Mouse (Mus musculus): ENCODE data around the gene Tns1.

DNA sequence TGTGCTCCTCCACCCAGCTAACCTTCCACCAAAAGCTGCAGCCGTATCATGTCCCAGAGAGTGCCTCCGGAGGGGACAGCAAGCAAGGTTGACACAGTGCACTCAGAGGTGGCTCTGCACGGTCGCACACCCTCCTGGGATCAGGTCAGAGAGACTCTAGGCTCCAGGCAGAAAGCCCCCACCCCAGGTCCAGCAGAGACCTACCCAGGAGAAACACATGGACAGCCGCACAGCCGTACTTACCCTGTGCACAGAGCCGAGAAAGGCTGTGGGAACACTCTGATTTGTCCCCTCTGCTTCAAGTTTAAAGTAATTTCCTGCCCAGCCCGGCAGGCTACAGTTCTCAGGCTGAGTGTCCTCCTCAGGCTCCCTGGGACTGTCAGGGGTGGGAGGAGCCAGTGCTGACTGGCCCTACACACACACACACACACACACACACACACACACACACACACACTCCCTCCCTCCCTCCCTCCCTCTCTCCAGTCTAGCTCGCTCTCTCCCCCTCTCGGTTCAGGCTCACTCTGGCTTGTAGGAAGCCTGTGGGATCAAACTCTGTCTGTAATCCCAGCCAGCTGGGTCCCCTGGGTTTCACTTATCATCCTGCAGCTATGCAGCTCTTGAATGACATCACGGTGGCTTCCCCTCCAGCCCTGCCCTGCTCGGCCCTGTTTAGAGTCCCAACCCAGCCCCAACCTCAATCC lies 161.4 kb downstream of the Tns1 start:
- TF ChIP-seq POLR2A (IDR thresholded peaks at IDR 0.05; ENCODE audit: extremely low read depth, insufficient read depth, low read length) (no peak), CTCF (IDR thresholded peaks at IDR 0.05; ENCODE audit: low read depth, low read length) (no peak)

Data from liver, adult 2 months (tissue).